Mouse (Mus musculus) liver, adult 2 months (tissue): ENCODE data around the gene Rnd2. TPM values are rescaled to one million over a fixed set of nuclear protein-coding genes. Genes with fewer than 3 reads are reported as not detected.
"Not testable (repeated sequence)": the region's sequence is repeated elsewhere in the genome, so short reads cannot be mapped to it uniquely, and the experiment has no call there.

Source experiments
- DNase-seq: peaks from one replicate; pipeline ENCODE4 v3.0.0-alpha.2; 2011; ENCODE audit warnings: low read depth, low spot score; ENCODE audit errors: extremely low read depth
- H3K27ac ChIP-seq: fragments of 200-500 bp; replicated peaks from 2 replicates; pipeline ENCODE4 v1.5.1; 2012; ENCODE audit warnings: low read depth, mild to moderate bottlenecking, control low read depth, inconsistent platforms, low read length; ENCODE audit not compliant: insufficient read depth
- H3K27me3 ChIP-seq: fragments of 200-500 bp; 2 replicates; pipeline ENCODE4 v1.6.1; 2012; ENCODE audit warnings: mild to moderate bottlenecking, moderate library complexity, low read length, inconsistent platforms; ENCODE audit not compliant: control insufficient read depth, insufficient read depth
- H3K36me3 ChIP-seq: fragments of 200-500 bp; 2 replicates; pipeline ENCODE4 v1.6.1; 2012; ENCODE audit warnings: low read length, inconsistent platforms; ENCODE audit not compliant: control insufficient read depth, insufficient read depth
- H3K4me1 ChIP-seq: fragments of 200-500 bp; 2 replicates; pipeline ENCODE4 v1.6.1; 2011; ENCODE audit warnings: low read length; ENCODE audit not compliant: control insufficient read depth, insufficient read depth
- H3K4me3 ChIP-seq: fragments of 200-500 bp; 2 replicates; pipeline ENCODE4 v1.5.1; 2011; ENCODE audit warnings: low read depth, mild to moderate bottlenecking, control low read depth, low read length, moderate library complexity; ENCODE audit not compliant: insufficient read depth
- H3K79me2 ChIP-seq: fragments of 200-500 bp; 2 replicates; pipeline ENCODE4 v1.6.1; 2012; ENCODE audit warnings: inconsistent platforms, mild to moderate bottlenecking, low read length, moderate library complexity; ENCODE audit not compliant: control insufficient read depth, insufficient read depth
- H3K9ac ChIP-seq: fragments of 200-500 bp; 2 replicates; pipeline ENCODE4 v1.6.1; 2012; ENCODE audit warnings: low read depth, mild to moderate bottlenecking, control low read depth, inconsistent platforms, low read length
- CTCF ChIP-seq: fragments of 200-500 bp; IDR thresholded peaks from 2 replicates; pipeline ENCODE4 v1.5.1; 2011; ENCODE audit warnings: low read depth, low read length, control low read depth
- POLR2A ChIP-seq: fragments of 200-500 bp; IDR thresholded peaks from 2 replicates; pipeline ENCODE4 v1.6.1; 2011; ENCODE audit warnings: low read length, control low read depth; ENCODE audit not compliant: insufficient read depth; ENCODE audit errors: extremely low read depth
- WGBS: fragments of 180-500 bp; shearing (Covaris S2); methylation state at CpG from one replicate; pipeline ENCODE4 v1.1.7; 2018; 5-methylcytosine and 5-hydroxymethylcytosine counted together
- polyA plus RNA-seq: library from polyadenylated mRNA; depleted of rRNA; stranded (reverse); fragments of >200 nt; gene quantifications from 2 replicates; pipeline ENCODE4 v1.2.3, GENCODE M21; 2012
- total RNA-seq: library from RNA; depleted of rRNA; stranded (reverse); fragments of >200 nt; gene quantifications from 2 replicates; pipeline ENCODE4 v1.2.3, GENCODE M21; 2014

Rnd2 gene
- total and polyA plus RNA-seq, 2 experiments: 8.0 to 18.9 TPM

DNA sequence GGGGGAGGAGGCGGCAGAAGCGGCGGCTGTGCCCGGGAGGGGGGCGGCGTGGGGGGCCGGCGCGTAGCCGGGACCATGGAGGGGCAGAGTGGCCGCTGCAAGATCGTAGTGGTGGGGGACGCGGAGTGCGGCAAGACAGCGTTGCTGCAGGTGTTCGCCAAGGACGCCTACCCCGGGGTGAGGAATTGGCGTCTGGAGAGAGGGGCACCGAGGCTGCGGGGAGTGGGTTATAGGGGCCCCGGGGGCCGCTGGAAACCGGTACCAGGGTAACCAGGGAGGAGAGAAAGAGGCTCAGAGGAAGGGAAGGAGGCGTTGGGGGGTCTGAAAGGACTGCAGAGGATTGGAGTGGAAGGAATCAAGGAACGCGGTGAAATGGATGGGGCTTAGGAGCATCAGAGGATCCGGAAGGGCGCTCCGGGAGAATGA lies 3.5 kb downstream of the Rnd2 start:
- TF ChIP-seq POLR2A: no peak
- no peak for TF ChIP-seq CTCF
- DNase-seq: no peak
- H3K27me3 ChIP-seq: no peaks in the 10 kb centered on the region
- no peak overlapping the region for H3K27ac ChIP-seq
- peak overlapping the region; percentile 66 for H3K4me3 ChIP-seq
- peak overlapping the region; percentile 83 for H3K9ac ChIP-seq
- H3K36me3 ChIP-seq: no peaks in the 10 kb centered on the region
- no peaks in the 10 kb centered on the region for H3K79me2 ChIP-seq
- 1% methylated on average over 23 of the region's 31 CpGs for WGBS
- peaks cover 1% of the 10 kb centered on the region; the same call in 1 of the 2 replicates for H3K4me1 ChIP-seq

DNA sequence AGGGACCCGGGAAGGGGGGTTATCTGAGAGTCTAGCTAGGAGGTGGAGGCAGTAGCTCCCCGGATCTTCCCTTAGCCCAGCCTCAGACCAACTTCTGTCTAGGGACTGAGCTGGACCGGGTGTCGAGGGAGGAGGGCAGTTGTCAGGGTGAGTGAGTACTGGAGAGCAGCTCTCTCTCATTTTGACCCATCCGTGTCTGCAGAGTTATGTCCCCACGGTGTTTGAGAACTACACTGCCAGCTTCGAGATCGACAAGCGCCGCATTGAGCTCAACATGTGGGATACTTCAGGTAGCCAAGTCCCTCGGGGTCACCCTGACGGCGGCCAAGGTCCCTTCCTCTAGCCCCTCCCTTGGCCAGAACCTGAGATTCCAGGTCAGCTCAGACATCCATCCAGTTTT lies 3.9 kb downstream of the Rnd2 start:
- no peaks in the 10 kb centered on the region for H3K79me2 ChIP-seq
- peaks cover 1% of the 10 kb centered on the region; the same call in 1 of the 2 replicates for H3K4me1 ChIP-seq
- WGBS: 21% methylated on average over 13 of the region's 13 CpGs
- H3K27me3 ChIP-seq: no peaks in the 10 kb centered on the region
- TF ChIP-seq POLR2A (no peak), CTCF (no peak)
- no peak overlapping the region for H3K27ac ChIP-seq
- no peak overlapping the region; the same call in 1 of the 2 replicates for H3K9ac ChIP-seq
- DNase-seq: no peak
- H3K36me3 ChIP-seq: no peaks in the 10 kb centered on the region
- H3K4me3 ChIP-seq: no peak overlapping the region

DNA sequence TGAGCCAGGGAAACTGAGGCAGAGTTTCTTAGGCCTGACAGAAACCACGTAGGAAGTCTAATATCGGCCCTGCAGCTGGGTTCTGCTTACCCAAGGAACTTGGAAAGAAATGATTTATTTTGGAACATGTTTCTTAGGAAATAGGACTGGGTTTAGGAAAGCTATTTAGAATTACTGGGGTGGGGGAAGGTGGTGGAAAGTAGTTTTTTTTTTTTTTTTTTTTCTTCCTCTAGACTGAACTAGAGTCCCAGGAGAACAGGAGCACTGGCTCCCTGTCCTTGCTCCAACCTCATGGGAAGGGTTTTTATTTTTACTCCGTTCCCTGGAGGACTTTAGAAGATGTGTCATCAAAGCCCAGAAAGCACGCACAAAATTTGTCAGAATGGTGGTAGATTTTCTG lies 4.4 kb downstream of the Rnd2 start:
- Histone ChIP-seq H3K27me3 (no peaks in the 10 kb centered on the region), H3K4me3 (no peak overlapping the region), H3K79me2 (no peaks in the 10 kb centered on the region), H3K27ac (no peak overlapping the region), H3K4me1 (peaks cover 1% of the 10 kb centered on the region; the same call in 1 of the 2 replicates), H3K36me3 (no peaks in the 10 kb centered on the region), H3K9ac (no peak overlapping the region)
- DNase-seq: no peak
- WGBS: 88% methylated on average over 4 of the region's 4 CpGs
- TF ChIP-seq CTCF: no peak
- TF ChIP-seq POLR2A: no peak

DNA sequence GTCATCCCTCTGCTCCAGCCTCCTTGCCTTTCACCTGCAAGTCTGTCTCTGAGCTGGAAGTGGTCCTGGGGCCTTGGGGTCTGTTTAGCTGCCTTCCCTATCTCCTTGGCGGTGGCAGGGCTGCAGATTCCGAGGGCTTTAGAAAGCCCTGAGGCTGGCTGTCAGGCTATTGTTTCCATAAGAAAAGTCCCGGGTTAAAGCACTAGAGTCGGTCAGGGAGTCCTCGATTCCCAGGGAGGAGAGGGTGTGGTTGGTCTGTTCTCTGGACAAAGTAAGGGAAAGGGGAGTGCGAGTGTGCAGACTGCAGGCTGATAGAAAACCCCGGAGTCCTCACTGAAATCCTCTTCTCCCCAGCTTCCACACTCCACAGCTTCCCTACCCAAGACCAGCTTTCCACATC lies 5.4 kb downstream of the Rnd2 start:
- Histone ChIP-seq H3K36me3 (no peaks in the 10 kb centered on the region), H3K79me2 (no peaks in the 10 kb centered on the region), H3K9ac (no peak overlapping the region), H3K27me3 (no peaks in the 10 kb centered on the region), H3K4me1 (peaks cover 1% of the 10 kb centered on the region; the same call in 1 of the 2 replicates), H3K27ac (no peak overlapping the region), H3K4me3 (no peak overlapping the region)
- DNase-seq: no peak
- no peak for TF ChIP-seq POLR2A
- no peak for TF ChIP-seq CTCF
- WGBS: 78% methylated on average over 7 of the region's 7 CpGs

DNA sequence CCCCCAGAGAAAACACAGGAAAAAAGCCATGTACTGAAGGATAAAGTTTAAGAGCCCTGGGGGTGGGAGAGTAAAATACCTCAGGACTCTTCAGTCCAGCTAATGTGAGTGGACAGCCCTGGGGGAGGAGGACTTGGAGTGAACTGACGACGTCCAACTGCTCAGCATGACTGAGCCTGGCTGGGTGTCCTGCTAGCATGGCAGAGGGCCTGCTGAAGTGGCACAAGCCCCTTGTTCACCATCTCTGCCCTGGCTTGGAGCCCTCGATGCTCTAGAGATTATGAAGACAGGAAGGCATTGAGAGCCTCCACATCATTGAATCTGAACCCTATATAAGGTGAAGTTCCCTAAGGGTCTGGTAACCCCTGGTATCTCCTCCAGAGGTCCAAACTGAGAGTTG lies 7.1 kb downstream of the Rnd2 start:
- Histone ChIP-seq H3K27me3 (no peaks in the 10 kb centered on the region), H3K36me3 (no peaks in the 10 kb centered on the region), H3K79me2 (no peaks in the 10 kb centered on the region), H3K27ac (no peak overlapping the region), H3K9ac (no peak overlapping the region), H3K4me3 (no peak overlapping the region), H3K4me1 (peaks cover 1% of the 10 kb centered on the region; the same call in 1 of the 2 replicates)
- TF ChIP-seq CTCF (no peak), POLR2A (no peak)
- no peak for DNase-seq
- WGBS: 89% methylated on average over 3 of the region's 3 CpGs

DNA sequence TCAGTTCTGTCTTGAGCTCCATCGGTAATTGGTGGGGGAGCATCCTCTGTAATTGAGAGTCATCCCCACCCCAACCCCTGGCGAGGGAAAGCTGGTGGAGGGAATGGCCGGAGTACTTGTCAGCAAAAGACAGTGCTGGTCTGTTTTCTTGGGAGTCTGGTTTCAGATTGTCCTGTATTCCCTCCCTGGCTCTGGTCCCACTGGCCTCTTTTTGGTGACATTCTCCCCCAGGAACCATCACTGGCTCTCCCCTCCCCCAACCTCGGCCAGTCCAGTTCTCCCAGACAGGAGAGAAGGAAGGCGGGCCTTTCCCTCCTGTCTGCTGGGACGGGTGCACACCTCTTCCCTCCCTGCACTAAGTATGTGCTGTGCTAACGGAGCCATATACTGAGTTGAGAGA lies 7.5 kb downstream of the Rnd2 start:
- Histone ChIP-seq H3K27me3 (no peaks in the 10 kb centered on the region), H3K79me2 (no peaks in the 10 kb centered on the region), H3K4me3 (no peak overlapping the region), H3K27ac (no peak overlapping the region), H3K9ac (no peak overlapping the region), H3K36me3 (no peaks in the 10 kb centered on the region), H3K4me1 (no peaks in the 10 kb centered on the region)
- TF ChIP-seq CTCF (no peak), POLR2A (no peak)
- no peak for DNase-seq
- 72% methylated on average over 7 of the region's 7 CpGs for WGBS

DNA sequence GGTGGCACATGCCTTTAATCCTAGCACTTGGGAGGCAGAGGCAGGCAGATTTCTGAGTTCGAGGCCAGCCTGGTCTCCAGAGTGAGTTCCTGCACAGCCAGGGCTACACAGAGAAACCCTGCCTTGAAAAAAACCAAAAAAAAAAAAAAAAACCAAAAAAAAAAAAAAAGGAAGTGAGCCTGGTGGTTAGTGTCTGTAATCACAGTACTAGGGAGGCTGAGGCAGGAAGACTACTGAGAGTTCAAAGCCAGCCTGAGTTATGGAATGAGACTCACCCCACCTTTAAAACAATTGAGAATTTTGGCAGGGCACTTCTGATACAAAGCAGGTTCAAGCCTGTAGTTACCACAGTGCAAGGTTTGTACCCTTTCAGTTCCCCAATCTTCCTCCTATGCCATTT lies 8.9 kb downstream of the Rnd2 start:
- not testable (repeated sequence) for H3K9ac ChIP-seq, H3K4me3 ChIP-seq, H3K79me2 ChIP-seq, H3K27ac ChIP-seq, H3K27me3 ChIP-seq, H3K36me3 ChIP-seq, DNase-seq, H3K4me1 ChIP-seq
- 61% methylated on average over 1 of the region's 1 CpGs for WGBS
